Mouse (Mus musculus) frontal cortex, postnatal 14 days (tissue): ENCODE measurements around the gene Rfx2.

ENCODE experiments used
- DNase-seq, 2 experiments: peaks; one replicate each; pipeline ENCODE4 v3.0.0; 2022; ENCODE audit warnings: low spot score in 2 of 2

Rfx2 gene

GRCm38 (mm10) chr17:56832918-56833317 is 2.1 kb upstream of the Rfx2 start:
- no peak for DNase-seq

- DNase-seq, result peak; percentile 96 to 97
Observed at GRCm38 (mm10) chr17:56831111-56831816, 451 bp upstream of the Rfx2 start.

- DNase-seq, result no peak
Observed at GRCm38 (mm10) chr17:56829795-56830194, 1.0 kb downstream of the Rfx2 start.

GRCm38 (mm10) chr17:56829171-56829570 is 1.6 kb downstream of the Rfx2 start:
- DNase-seq, result no peak

- no peak for DNase-seq
Observed at GRCm38 (mm10) chr17:56826718-56827117, 4.1 kb downstream of the Rfx2 start.

- no peak for DNase-seq
Observed at GRCm38 (mm10) chr17:56823352-56823751, 7.5 kb downstream of the Rfx2 start.

- no peak for DNase-seq
Observed at GRCm38 (mm10) chr17:56822380-56822779, 8.4 kb downstream of the Rfx2 start.

- no peak for DNase-seq
Observed at GRCm38 (mm10) chr17:56819694-56820111, 11.1 kb downstream of the Rfx2 start.

GRCm38 (mm10) chr17:56819032-56819545 is 11.7 kb downstream of the Rfx2 start:
- DNase-seq, result no peak

GRCm38 (mm10) chr17:56818067-56818636 is 12.7 kb downstream of the Rfx2 start:
- DNase-seq, result no peak

- no peak for DNase-seq
Observed at GRCm38 (mm10) chr17:56815057-56815345, 15.8 kb downstream of the Rfx2 start.

GRCm38 (mm10) chr17:56814316-56815056 is 16.3 kb downstream of the Rfx2 start:
- peak; percentile 70 to 75 for DNase-seq

GRCm38 (mm10) chr17:56810245-56810644 is 20.6 kb downstream of the Rfx2 start:
- DNase-seq, result peak; percentile 66 to 79

- peak; percentile 67 to 80 for DNase-seq
Observed at GRCm38 (mm10) chr17:56808518-56808917, 22.3 kb downstream of the Rfx2 start.

GRCm38 (mm10) chr17:56805784-56806183 is 25.0 kb downstream of the Rfx2 start:
- DNase-seq, result no peak

GRCm38 (mm10) chr17:56804952-56805351 is 25.9 kb downstream of the Rfx2 start:
- no peak for DNase-seq

GRCm38 (mm10) chr17:56802065-56802464 is 28.7 kb downstream of the Rfx2 start:
- no peak for DNase-seq

- DNase-seq, result no peak
Observed at GRCm38 (mm10) chr17:56799276-56799675, 31.5 kb downstream of the Rfx2 start.

- no peak for DNase-seq
Observed at GRCm38 (mm10) chr17:56793614-56794319, 37.0 kb downstream of the Rfx2 start.

- DNase-seq, result no peak
Observed at GRCm38 (mm10) chr17:56792588-56792987, 38.2 kb downstream of the Rfx2 start.

- no peak for DNase-seq
Observed at GRCm38 (mm10) chr17:56789286-56789685, 41.5 kb downstream of the Rfx2 start.

- no peak for DNase-seq
Observed at GRCm38 (mm10) chr17:56788886-56789285, 41.9 kb downstream of the Rfx2 start.
